Mouse (Mus musculus): ENCODE measurements around the gene Slc7a3. TPM values are rescaled to one million over a fixed set of nuclear protein-coding genes. Genes with fewer than 3 reads are reported as not detected.

Slc7a3 gene
- polyA plus RNA-seq (2012; rRNA removed): 0.67 and 0.80 TPM in 2 replicates

GRCm38 (mm10) chrX:101085920-101086319 is at the start of gene Slc7a3:
Gene Slc7a3, minus strand, starts transcription at chrX:101086020.

GRCm38 (mm10) chrX:101059541-101059940 is 26.3 kb downstream of the Slc7a3 start, which contains the start of gene Tex11:
Gene Tex11, minus strand, starts transcription at chrX:101059667.

Other genes starting within 250 kb of the Slc7a3 start
- gene Tex11, start 26.4 kb downstream of the Slc7a3 start, polyA plus RNA-seq (2012; rRNA removed): not detected in 2 replicates
- 16.4 and 17.2 TPM in 2 replicates for gene Snx12, start 136.5 kb upstream of the Slc7a3 start, polyA plus RNA-seq (2012; rRNA removed)
- 11.2 and 11.8 TPM in 2 replicates for gene Foxo4, start 168.5 kb upstream of the Slc7a3 start, polyA plus RNA-seq (2012; rRNA removed)
- gene Gm614, start 178.0 kb upstream of the Slc7a3 start, polyA plus RNA-seq (2012; rRNA removed): 0.05 and 0.16 TPM in 2 replicates
- 7.1 and 7.4 TPM in 2 replicates for gene Il2rg, start 182.2 kb upstream of the Slc7a3 start, polyA plus RNA-seq (2012; rRNA removed)
- gene Gm20489, start 183.0 kb upstream of the Slc7a3 start, polyA plus RNA-seq (2012; rRNA removed): not detected in 2 replicates
- 22.5 and 30.8 TPM in 2 replicates for gene Med12, start 188.0 kb upstream of the Slc7a3 start, polyA plus RNA-seq (2012; rRNA removed)
- gene Nlgn3, start 213.1 kb upstream of the Slc7a3 start, polyA plus RNA-seq (2012; rRNA removed): 0.04 and 0.06 TPM in 2 replicates

Data from liver, embryonic 18 days (tissue).